Mouse (Mus musculus): ENCODE results near the gene Sp6. TPM values are rescaled to one million over a fixed set of nuclear protein-coding genes. Genes with fewer than 3 reads are reported as not detected.

Sp6 gene
- polyA plus RNA-seq, 1 experiment = 0.62 TPM

GRCm38 (mm10) chr11:96981461-96981860 lies 31.7 kb upstream of the Sp6 start:
- DNase-seq (ENCODE audit: extremely low spot score in 1 of 2, low spot score in 1 of 2) = no peak

GRCm38 (mm10) chr11:96982355-96982754 lies 30.8 kb upstream of the Sp6 start:
- peak in 1 of 2 experiments; percentile 89 for DNase-seq (ENCODE audit: extremely low spot score in 1 of 2, low spot score in 1 of 2)

- DNase-seq (ENCODE audit: extremely low spot score in 1 of 2, low spot score in 1 of 2) = no peak
Measured at GRCm38 (mm10) chr11:96982859-96983258, 30.3 kb upstream of the Sp6 start, which contains the start of gene Sp2. Sp2 (minus strand) TSS chr11:96982959.

GRCm38 (mm10) chr11:96984903-96985302 lies 28.3 kb upstream of the Sp6 start:
- no peak for DNase-seq (ENCODE audit: extremely low spot score in 1 of 2, low spot score in 1 of 2)

- DNase-seq (ENCODE audit: extremely low spot score in 1 of 2, low spot score in 1 of 2) = no peak
Measured at GRCm38 (mm10) chr11:96986463-96986862, 26.7 kb upstream of the Sp6 start.

GRCm38 (mm10) chr11:96987873-96988655 lies 25.1 kb upstream of the Sp6 start:
- DNase-seq (ENCODE audit: extremely low spot score in 1 of 2, low spot score in 1 of 2) = peak in 1 of 2 experiments; percentile 45

GRCm38 (mm10) chr11:96991501-96991900 lies 21.7 kb upstream of the Sp6 start:
- no peak for DNase-seq (ENCODE audit: extremely low spot score in 1 of 2, low spot score in 1 of 2)

- DNase-seq (ENCODE audit: extremely low spot score in 1 of 2, low spot score in 1 of 2) = no peak
Measured at GRCm38 (mm10) chr11:96992722-96993311, 20.4 kb upstream of the Sp6 start.

GRCm38 (mm10) chr11:96995031-96995430 lies 18.2 kb upstream of the Sp6 start:
- no peak for DNase-seq (ENCODE audit: extremely low spot score in 1 of 2, low spot score in 1 of 2)

- DNase-seq (ENCODE audit: extremely low spot score in 1 of 2, low spot score in 1 of 2) = no peak
Measured at GRCm38 (mm10) chr11:96995836-96996772, 17.1 kb upstream of the Sp6 start.

- no peak for DNase-seq (ENCODE audit: extremely low spot score in 1 of 2, low spot score in 1 of 2)
Measured at GRCm38 (mm10) chr11:96996773-96997379, 16.3 kb upstream of the Sp6 start.

- no peak for DNase-seq (ENCODE audit: extremely low spot score in 1 of 2, low spot score in 1 of 2)
Measured at GRCm38 (mm10) chr11:96997380-96997956, 15.7 kb upstream of the Sp6 start.

GRCm38 (mm10) chr11:97003170-97003569 lies 10.0 kb upstream of the Sp6 start:
- DNase-seq (ENCODE audit: extremely low spot score in 1 of 2, low spot score in 1 of 2) = no peak

GRCm38 (mm10) chr11:97007093-97007794 lies 6.0 kb upstream of the Sp6 start:
- no peak for DNase-seq (ENCODE audit: extremely low spot score in 1 of 2, low spot score in 1 of 2)

GRCm38 (mm10) chr11:97009198-97009790 lies 3.9 kb upstream of the Sp6 start:
- DNase-seq (ENCODE audit: extremely low spot score in 1 of 2, low spot score in 1 of 2) = no peak

- no peak for DNase-seq (ENCODE audit: extremely low spot score in 1 of 2, low spot score in 1 of 2)
Measured at GRCm38 (mm10) chr11:97017696-97018582, 4.7 kb downstream of the Sp6 start.

GRCm38 (mm10) chr11:97018583-97019344 lies 5.6 kb downstream of the Sp6 start:
- no peak for DNase-seq (ENCODE audit: extremely low spot score in 1 of 2, low spot score in 1 of 2)

- no peak for DNase-seq (ENCODE audit: extremely low spot score in 1 of 2, low spot score in 1 of 2)
Measured at GRCm38 (mm10) chr11:97019345-97019708, 6.1 kb downstream of the Sp6 start.

Measured in frontal cortex, adult 2 months (tissue).